Mouse (Mus musculus) ZHBTc4 (cell line): ENCODE data around the gene Acot13.
A peak's percentile ranks its signal among the peaks of the same experiment; 100 is the strongest.
"Not testable (repeated sequence)": the region's sequence is repeated elsewhere in the genome, so short reads cannot be mapped to it uniquely, and the experiment has no call there.

ENCODE experiments used
- DNase-seq: peaks from one replicate; pipeline ENCODE4 v3.0.0-alpha.2; 2011; ENCODE audit warnings: low read depth, low spot score

Gene Acot13

GRCm38 (mm10) chr13:24786014-24786490 lies 45.3 kb downstream of the Acot13 start:
- peak; percentile 24 for DNase-seq

- DNase-seq: no peak
Observed at GRCm38 (mm10) chr13:24781916-24782315, 49.4 kb downstream of the Acot13 start.

- no peak for DNase-seq
Observed at GRCm38 (mm10) chr13:24778706-24779380, 52.5 kb downstream of the Acot13 start.

- DNase-seq: no peak
Observed at GRCm38 (mm10) chr13:24778026-24778425, 53.3 kb downstream of the Acot13 start.

GRCm38 (mm10) chr13:24776146-24776844 lies 55.0 kb downstream of the Acot13 start:
- peak; percentile 80 for DNase-seq

GRCm38 (mm10) chr13:24771482-24771881 lies 59.9 kb downstream of the Acot13 start:
- not testable (repeated sequence) for DNase-seq
